Comparison of ENCODE assay signal across 8 mouse cellular contexts in genomic region chr5:86190770-86191169, GRCm38 (mm10). TPM values are rescaled to one million over a fixed set of nuclear protein-coding genes. Genes with fewer than 3 reads are reported as not detected.
A peak's percentile ranks its signal among the peaks of the same experiment; 100 is the strongest.
DNase-seq lines count a peak whose midpoint lies in the region; ATAC-seq lines count a peak whose summit lies in the region.
"Had no signal": no experiment of that assay in that cellular context is flagged by ENCODE, and none has a peak within 500 bp of the region (broad histone marks: within the 10 kb centered on the region; RNA-seq: fewer than 3 reads in every experiment).

No protein-coding gene starts in this region.

- no peak overlapping the region for H3K4me3 ChIP-seq in hindbrain, embryonic 14.5 days (replicated peaks; ENCODE audit: low read length)
- no peak overlapping the region for H3K4me3 ChIP-seq in hindbrain, embryonic 13.5 days
- no peak overlapping the region for H3K4me3 ChIP-seq in embryonic facial prominence, embryonic 10.5 days
- H3K4me3 ChIP-seq: megakaryocyte, embryonic 14.5 days had no signal

- 22% methylated on average over 5 of the region's 5 CpGs for WGBS in hindbrain, embryonic 14.5 days
- 23% methylated on average over 5 of the region's 5 CpGs for WGBS in hindbrain, embryonic 13.5 days
- 22% methylated on average over 5 of the region's 5 CpGs for WGBS in embryonic facial prominence, embryonic 10.5 days

- H3K27ac ChIP-seq in hindbrain, embryonic 14.5 days, result no peak overlapping the region
- H3K27ac ChIP-seq in hindbrain, embryonic 13.5 days, result no peak overlapping the region
- H3K27ac ChIP-seq in embryonic facial prominence, embryonic 10.5 days (replicated peaks), result no peak overlapping the region

- H3K9ac ChIP-seq in hindbrain, embryonic 14.5 days, result no peak overlapping the region
- no peak overlapping the region for H3K9ac ChIP-seq in hindbrain, embryonic 13.5 days

- peak; percentile 57 for DNase-seq in hindbrain, embryonic 14.5 days (ENCODE audit: low spot score)
- peak; percentile 88 for DNase-seq in 416B (ENCODE audit: low read depth)
- peak; percentile 82 for DNase-seq in CD4-positive, CD25-positive, alpha-beta regulatory T cell, adult 2 months (ENCODE audit: low read depth, low spot score)
- DNase-seq in embryonic facial prominence, embryonic 10.5 days (ENCODE audit: low spot score), result peak; percentile 13
- DNase-seq in lung, postnatal 25 days (ENCODE audit: low spot score), result peak; percentile 26
- no peak for DNase-seq in ovary, adult 18-20 months (ENCODE audit: low spot score)

- H3K4me1 ChIP-seq in hindbrain, embryonic 14.5 days (replicated peaks; ENCODE audit: control insufficient read depth, insufficient read depth, low read length), result no peaks in the 10 kb centered on the region
- no peaks in the 10 kb centered on the region for H3K4me1 ChIP-seq in hindbrain, embryonic 13.5 days (replicated peaks)
- H3K4me1 ChIP-seq in embryonic facial prominence, embryonic 10.5 days, result no peaks in the 10 kb centered on the region

- H3K9me3 ChIP-seq in hindbrain, embryonic 14.5 days (ENCODE audit: control insufficient read depth, low read length), result no peaks in the 10 kb centered on the region
- no peaks in the 10 kb centered on the region for H3K9me3 ChIP-seq in hindbrain, embryonic 13.5 days
- H3K9me3 ChIP-seq in embryonic facial prominence, embryonic 10.5 days, result no peaks in the 10 kb centered on the region
- H3K9me3 ChIP-seq: megakaryocyte, embryonic 14.5 days had no signal

- no peaks in the 10 kb centered on the region for H3K36me3 ChIP-seq in hindbrain, embryonic 14.5 days (replicated peaks; ENCODE audit: control insufficient read depth, insufficient read depth)
- no peaks in the 10 kb centered on the region for H3K36me3 ChIP-seq in hindbrain, embryonic 13.5 days
- no peaks in the 10 kb centered on the region for H3K36me3 ChIP-seq in embryonic facial prominence, embryonic 10.5 days (replicated peaks)

- H3K4me2 ChIP-seq in hindbrain, embryonic 14.5 days (replicated peaks), result no peak overlapping the region
- H3K4me2 ChIP-seq in hindbrain, embryonic 13.5 days, result no peak overlapping the region

- no peak for ATAC-seq in hindbrain, embryonic 14.5 days (ENCODE audit: low FRiP score)
- no peak for ATAC-seq in hindbrain, embryonic 13.5 days (ENCODE audit: low FRiP score)

- no peaks in the 10 kb centered on the region for H3K27me3 ChIP-seq in hindbrain, embryonic 14.5 days (ENCODE audit: control insufficient read depth, insufficient read depth, low read length)
- no peaks in the 10 kb centered on the region for H3K27me3 ChIP-seq in hindbrain, embryonic 13.5 days
- H3K27me3 ChIP-seq in embryonic facial prominence, embryonic 10.5 days (replicated peaks; ENCODE audit: low read depth, poor library complexity, severe bottlenecking), result no peaks in the 10 kb centered on the region
- H3K27me3 ChIP-seq: megakaryocyte, embryonic 14.5 days had no signal

RNA-seq across cellular contexts. Expression of gene Gnrhr, which starts 6.9 kb away (rescaled TPM):
- not detected in 2 replicates for polyA plus RNA-seq in hindbrain, embryonic 14.5 days (2014; fragmentation: Nextera tagmentation; extraction: Ambion mirVana)
- polyA plus RNA-seq in hindbrain, embryonic 13.5 days (2015; fragmentation: Nextera tagmentation; extraction: Ambion mirVana), result not detected in 2 replicates
- not detected in 2 replicates for polyA plus RNA-seq in embryonic facial prominence, embryonic 10.5 days (2016; fragmentation: Nextera tagmentation; extraction: Ambion mirVana)

RNA-seq across cellular contexts. Expression of gene Uba6, which starts 18.2 kb away (rescaled TPM):
- polyA plus RNA-seq in hindbrain, embryonic 14.5 days (2014; fragmentation: Nextera tagmentation; extraction: Ambion mirVana), result 18.3 and 20.3 TPM in 2 replicates
- 13.6 and 14.1 TPM in 2 replicates for polyA plus RNA-seq in hindbrain, embryonic 13.5 days (2015; fragmentation: Nextera tagmentation; extraction: Ambion mirVana)
- polyA plus RNA-seq in embryonic facial prominence, embryonic 10.5 days (2016; fragmentation: Nextera tagmentation; extraction: Ambion mirVana), result 17.8 and 17.9 TPM in 2 replicates
